Mouse (Mus musculus): ENCODE measurements around the gene Setx.

Setx gene

DNA sequence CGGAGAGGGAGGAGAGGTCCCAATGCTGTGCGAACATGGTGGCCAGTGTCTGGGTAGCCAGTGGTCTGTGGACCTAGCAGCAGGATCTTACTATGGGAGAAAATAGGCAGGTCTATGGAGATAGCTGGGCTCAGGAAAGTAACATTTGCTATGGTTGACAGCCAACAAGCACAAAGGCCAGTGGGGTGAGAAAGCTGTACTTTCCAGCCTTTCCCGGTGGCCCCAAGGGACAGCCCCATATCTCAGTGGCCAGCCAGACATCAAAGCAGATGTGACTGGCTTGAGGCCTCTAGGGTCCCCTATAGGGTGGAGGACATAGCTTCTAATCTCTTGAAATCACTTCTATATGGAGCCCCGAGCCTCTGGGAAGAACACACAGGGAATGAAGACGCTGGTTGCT lies 93.1 kb downstream of the Setx start:
- CTCF ChIA-PET, result no interaction called here

GRCm38 (mm10) chr2:29217897-29218296 lies 93.9 kb downstream of the Setx start:
- CTCF ChIA-PET, result no interaction called here

- CTCF ChIA-PET, result interaction anchor here (0.6 kb wide), 1 partner anchor 337 kb away, joined by 3 read pairs; no protein-coding TSS in a partner anchor
Measured at GRCm38 (mm10) chr2:29218831-29219230, 94.8 kb downstream of the Setx start.

DNA sequence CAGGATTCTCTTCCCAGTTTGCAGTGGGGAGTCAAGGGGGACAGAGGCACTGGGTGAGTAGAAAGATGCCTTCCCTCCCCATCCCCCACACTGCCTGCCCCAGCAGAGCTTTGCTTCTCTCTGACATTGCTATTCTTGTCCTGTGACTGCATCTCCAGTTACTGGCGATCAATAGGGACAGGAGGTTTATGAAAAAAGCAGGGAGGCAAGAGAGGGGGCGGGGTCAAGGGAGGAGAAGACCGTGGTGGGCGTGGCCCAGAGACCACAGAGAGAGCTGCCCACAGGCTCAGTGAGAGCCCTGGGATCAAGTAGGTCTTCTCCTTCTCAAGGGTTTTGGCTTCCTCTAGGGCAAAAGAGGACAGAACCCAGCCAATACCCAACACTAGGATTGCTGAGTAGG lies 98.3 kb downstream of the Setx start:
- CTCF ChIA-PET, result no interaction called here

- CTCF ChIA-PET, result no interaction called here
Measured at GRCm38 (mm10) chr2:29223591-29224262, 99.7 kb downstream of the Setx start.

- CTCF ChIA-PET, result no interaction called here
Measured at GRCm38 (mm10) chr2:29226671-29227070, 102.7 kb downstream of the Setx start.

- CTCF ChIA-PET, result no interaction called here
Measured at GRCm38 (mm10) chr2:29230191-29230835, 106.3 kb downstream of the Setx start.
